Mouse (Mus musculus) urinary bladder, postnatal 25 days (tissue): Measurements from ENCODE around the gene Olfr681.
"Not testable (repeated sequence)": the region's sequence is repeated elsewhere in the genome, so short reads cannot be mapped to it uniquely, and the experiment has no call there.

Experiments
- DNase-seq: peaks from one replicate; pipeline ENCODE4 v3.0.0; 2022; ENCODE audit warnings: low spot score

The Olfr681 gene

GRCm38 (mm10) chr7:105116536-105116935 is at the start of gene Olfr681:
Gene Olfr681, plus strand, starts transcription at chr7:105116836.
- no peak for DNase-seq

- DNase-seq: no peak
These were observed 35.7 kb upstream of the Olfr681 start, which contains the start of gene Olfr679 for GRCm38 (mm10) chr7:105080905-105081304. Gene Olfr679, plus strand, starts transcription at chr7:105081205.

GRCm38 (mm10) chr7:105092717-105093116 is 23.9 kb upstream of the Olfr681 start, which contains the start of gene Olfr680-ps1:
Gene Olfr680-ps1, minus strand, starts transcription at chr7:105092817.
- DNase-seq: not testable (repeated sequence)

GRCm38 (mm10) chr7:105141275-105141674 is 24.6 kb downstream of the Olfr681 start:
- DNase-seq: no peak

- DNase-seq: no peak
These were observed 30.3 kb downstream of the Olfr681 start, which contains the start of gene Olfr683 for GRCm38 (mm10) chr7:105146912-105147311. Gene Olfr683, minus strand, starts transcription at chr7:105147012.

- no peak for DNase-seq
These were observed 46.9 kb downstream of the Olfr681 start, which contains the start of gene Olfr684 for GRCm38 (mm10) chr7:105163553-105163952. Gene Olfr684, minus strand, starts transcription at chr7:105163653.

- DNase-seq: no peak
These were observed 54.1 kb downstream of the Olfr681 start for GRCm38 (mm10) chr7:105170773-105171172.
